Mouse (Mus musculus) erythroid progenitor cell, adult 5-6 weeks (primary cell): ENCODE data around the gene Phf7. TPM values are rescaled to one million over a fixed set of nuclear protein-coding genes. Genes with fewer than 3 reads are reported as not detected.

ENCODE experiments used
- ATAC-seq: replicated peaks from 2 replicates; pipeline ENCODE4 v1.8.0; 2016; ENCODE audit warnings: moderate number of reproducible peaks, mild to moderate bottlenecking, moderate TSS enrichment, inconsistent platforms; ENCODE audit not compliant: poor library complexity, low FRiP score, severe bottlenecking
- total RNA-seq, 2 experiments: library from RNA; stranded (forward) in 1 of 2; stranded (reverse) in 1 of 2; fragments of 150-400 nt in 1 of 2; fragments of 186-747, 209-891 nt in 1 of 2; gene quantifications; 2 replicates each; pipeline versions ENCODE4 v1.2.3 to v1.2.4; 2015 to 2017; ENCODE audit warnings: low replicate concordance in 2 of 2

Phf7 gene
- total RNA-seq, 2 experiments from 2014 or later = 2.1 to 3.1 TPM

GRCm38 (mm10) chr14:31205562-31206467, 45.3 kb downstream of the Phf7 start:
- no peak for ATAC-seq

- no peak for ATAC-seq
Measured at GRCm38 (mm10) chr14:31205244-31205561, 45.9 kb downstream of the Phf7 start.

GRCm38 (mm10) chr14:31204844-31205243, 46.3 kb downstream of the Phf7 start:
- no peak for ATAC-seq

- ATAC-seq = no peak
Measured at GRCm38 (mm10) chr14:31200038-31200437, 51.1 kb downstream of the Phf7 start.

GRCm38 (mm10) chr14:31199599-31199998, 51.5 kb downstream of the Phf7 start:
- no peak for ATAC-seq

- ATAC-seq = no peak
Measured at GRCm38 (mm10) chr14:31197547-31198516, 53.3 kb downstream of the Phf7 start.

GRCm38 (mm10) chr14:31195968-31196367, 55.1 kb downstream of the Phf7 start:
- ATAC-seq = peak; percentile 69

GRCm38 (mm10) chr14:31195521-31195920, 55.6 kb downstream of the Phf7 start:
- ATAC-seq = no peak

- no peak for ATAC-seq
Measured at GRCm38 (mm10) chr14:31194891-31195513, 56.1 kb downstream of the Phf7 start.

- ATAC-seq = no peak
Measured at GRCm38 (mm10) chr14:31194441-31194840, 56.7 kb downstream of the Phf7 start.

GRCm38 (mm10) chr14:31193791-31194190, 57.3 kb downstream of the Phf7 start:
- ATAC-seq = no peak

- ATAC-seq = no peak
Measured at GRCm38 (mm10) chr14:31191936-31192335, 59.2 kb downstream of the Phf7 start.

- no peak for ATAC-seq
Measured at GRCm38 (mm10) chr14:31189348-31189747, 61.8 kb downstream of the Phf7 start.

GRCm38 (mm10) chr14:31188771-31189181, 62.3 kb downstream of the Phf7 start:
- no peak for ATAC-seq

Other genes starting within 250 kb of the Phf7 start
- 21.0 and 37.8 TPM in 2 replicates for gene Glt8d1, start 249.9 kb downstream of the Phf7 start, total RNA-seq (2015; ENCODE audit: low replicate concordance)
- 7.1 and 16.7 TPM in 2 replicates for gene Glt8d1, start 249.9 kb downstream of the Phf7 start, total RNA-seq (2017; ENCODE audit: low replicate concordance)
- gene Spcs1, start 249.6 kb downstream of the Phf7 start, total RNA-seq (2015; ENCODE audit: low replicate concordance) = 77.8 and 139 TPM in 2 replicates
- gene Spcs1, start 249.6 kb downstream of the Phf7 start, total RNA-seq (2017; ENCODE audit: low replicate concordance) = 41.7 and 80.6 TPM in 2 replicates
- gene Pbrm1, start 232.2 kb downstream of the Phf7 start, total RNA-seq (2015; ENCODE audit: low replicate concordance) = 137 and 157 TPM in 2 replicates
- gene Pbrm1, start 232.2 kb downstream of the Phf7 start, total RNA-seq (2017; ENCODE audit: low replicate concordance) = 163 and 194 TPM in 2 replicates
- 53.7 and 58.0 TPM in 2 replicates for gene Gnl3, start 232.2 kb downstream of the Phf7 start, total RNA-seq (2015; ENCODE audit: low replicate concordance)
- gene Gnl3, start 232.2 kb downstream of the Phf7 start, total RNA-seq (2017; ENCODE audit: low replicate concordance) = 33.6 and 40.5 TPM in 2 replicates
- 20.2 and 35.2 TPM in 2 replicates for gene Smim4, start 122.4 kb downstream of the Phf7 start, total RNA-seq (2015; ENCODE audit: low replicate concordance)
- gene Smim4, start 122.4 kb downstream of the Phf7 start, total RNA-seq (2017; ENCODE audit: low replicate concordance) = 11.2 and 15.3 TPM in 2 replicates
- 10.9 and 25.2 TPM in 2 replicates for gene Nt5dc2, start 120.3 kb downstream of the Phf7 start, total RNA-seq (2015; ENCODE audit: low replicate concordance)
- gene Nt5dc2, start 120.3 kb downstream of the Phf7 start, total RNA-seq (2017; ENCODE audit: low replicate concordance) = 9.9 and 11.0 TPM in 2 replicates
- 27.2 TPM in 1 of 2 replicates, not detected in the other for gene Stab1, start 82.7 kb downstream of the Phf7 start, total RNA-seq (2015; ENCODE audit: low replicate concordance)
- gene Stab1, start 82.7 kb downstream of the Phf7 start, total RNA-seq (2017; ENCODE audit: low replicate concordance) = 0.64 TPM in 1 of 2 replicates, not detected in the other
- gene Tnnc1, start 43.0 kb downstream of the Phf7 start, total RNA-seq (2015; ENCODE audit: low replicate concordance) = not detected in 2 replicates
- gene Tnnc1, start 43.0 kb downstream of the Phf7 start, total RNA-seq (2017; ENCODE audit: low replicate concordance) = not detected in 2 replicates
- 55.1 and 59.1 TPM in 2 replicates for gene Nisch, start 34.4 kb downstream of the Phf7 start, total RNA-seq (2015; ENCODE audit: low replicate concordance)
- 48.8 and 49.1 TPM in 2 replicates for gene Nisch, start 34.4 kb downstream of the Phf7 start, total RNA-seq (2017; ENCODE audit: low replicate concordance)
- gene Sema3g, start 33.5 kb downstream of the Phf7 start, total RNA-seq (2015; ENCODE audit: low replicate concordance) = not detected in 2 replicates
- gene Sema3g, start 33.5 kb downstream of the Phf7 start, total RNA-seq (2017; ENCODE audit: low replicate concordance) = not detected in 2 replicates
- gene Bap1, start 133 bp upstream of the Phf7 start, total RNA-seq (2015; ENCODE audit: low replicate concordance) = 15.5 and 23.8 TPM in 2 replicates
- 42.6 and 58.7 TPM in 2 replicates for gene Bap1, start 133 bp upstream of the Phf7 start, total RNA-seq (2017; ENCODE audit: low replicate concordance)
- gene Dnah1, start 72.6 kb upstream of the Phf7 start, total RNA-seq (2015; ENCODE audit: low replicate concordance) = 0.36 TPM in 1 of 2 replicates, not detected in the other
- gene Dnah1, start 72.6 kb upstream of the Phf7 start, total RNA-seq (2017; ENCODE audit: low replicate concordance) = under 0.01 TPM in 1 of 2 replicates, not detected in the other
- 18.0 and 29.9 TPM in 2 replicates for gene Capn7, start 85.3 kb upstream of the Phf7 start, total RNA-seq (2015; ENCODE audit: low replicate concordance)
- gene Capn7, start 85.3 kb upstream of the Phf7 start, total RNA-seq (2017; ENCODE audit: low replicate concordance) = 19.0 and 23.8 TPM in 2 replicates
- gene Sh3bp5, start 184.8 kb upstream of the Phf7 start, total RNA-seq (2015; ENCODE audit: low replicate concordance) = 6.8 and 9.6 TPM in 2 replicates
- 3.9 and 6.7 TPM in 2 replicates for gene Sh3bp5, start 184.8 kb upstream of the Phf7 start, total RNA-seq (2017; ENCODE audit: low replicate concordance)
- 21.0 and 22.0 TPM in 2 replicates for gene Eaf1, start 243.1 kb upstream of the Phf7 start, total RNA-seq (2015; ENCODE audit: low replicate concordance)
- gene Eaf1, start 243.1 kb upstream of the Phf7 start, total RNA-seq (2017; ENCODE audit: low replicate concordance) = 32.3 and 41.6 TPM in 2 replicates
- 16.2 and 26.8 TPM in 2 replicates for gene Mettl6, start 243.7 kb upstream of the Phf7 start, total RNA-seq (2015; ENCODE audit: low replicate concordance)
- 20.2 and 83.3 TPM in 2 replicates for gene Mettl6, start 243.7 kb upstream of the Phf7 start, total RNA-seq (2017; ENCODE audit: low replicate concordance)